Mouse (Mus musculus) CD8-positive naive resting alpha-beta T cell, adult 57 days (primary cell): ENCODE data around the gene Lim2. TPM values are rescaled to one million over a fixed set of nuclear protein-coding genes. Genes with fewer than 3 reads are reported as not detected.

Experiments used
- total RNA-seq: library from RNA; stranded (reverse); gene quantifications from one replicate; pipeline ENCODE4 v1.2.4, GENCODE M21; 2023

Gene Lim2
- total RNA-seq, result not detected

DNA sequence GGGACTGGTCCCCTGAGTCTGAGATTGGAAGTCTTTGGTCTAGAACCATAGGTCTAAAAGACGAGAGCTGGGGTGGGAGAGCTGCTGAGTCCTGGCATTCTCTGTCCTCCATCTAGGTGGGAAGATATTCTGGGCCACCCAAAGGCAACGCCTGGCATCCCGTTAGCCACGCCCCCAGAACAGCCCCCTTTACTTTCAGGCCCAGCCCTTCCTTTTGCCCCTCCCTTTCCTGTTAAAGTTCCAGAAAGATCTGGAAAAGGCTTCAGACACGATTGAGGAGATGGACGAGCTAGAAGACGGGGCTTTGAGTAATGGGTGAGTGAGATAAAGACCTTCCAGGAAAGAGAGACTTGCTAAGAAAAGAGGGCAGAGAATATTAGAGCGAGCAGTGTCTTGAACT is at the start of gene Lim2:
Gene Lim2, plus strand, starts transcription at position 265 of the 400 bp plus-strand sequence.

DNA sequence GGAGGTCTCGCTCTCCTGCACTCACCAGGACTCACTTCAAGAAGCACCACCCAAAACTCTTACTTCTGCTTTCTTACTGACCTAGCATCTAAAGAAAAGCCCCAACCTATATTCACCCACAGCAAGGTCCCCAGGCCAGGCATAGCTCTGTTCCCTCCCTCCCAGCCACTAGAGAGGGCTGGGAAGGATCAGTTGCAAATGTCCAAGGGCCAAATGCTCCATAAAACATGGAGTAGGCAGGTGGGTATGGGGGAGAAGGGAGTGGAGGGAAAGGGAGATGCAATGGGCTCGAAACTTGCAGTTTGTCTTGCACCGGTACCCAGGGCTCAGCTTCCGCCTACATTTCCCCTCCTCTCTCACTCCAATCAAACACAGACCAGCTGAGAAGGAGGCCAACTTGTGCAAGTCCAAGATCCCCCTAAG is 19.3 kb upstream of the Lim2 start, which contains the start of gene Siglecg:
Gene Siglecg, plus strand, starts transcription at position 74 of the 423 bp plus-strand sequence.

GRCm38 (mm10) chr7:43436341-43437255 is 9.1 kb downstream of the Lim2 start, which contains the start of gene Nkg7:
TSS of gene Nkg7 (plus strand) at chr7:43437073.

GRCm38 (mm10) chr7:43440482-43440881 is 13.0 kb downstream of the Lim2 start, which contains the start of gene Cldnd2:
TSS of gene Cldnd2 (plus strand) at chr7:43440782.

GRCm38 (mm10) chr7:43443917-43444293 is 16.4 kb downstream of the Lim2 start, which contains the start of the genes Etfb and Gm45233:
TSS of gene Etfb (plus strand) at chr7:43444083.
TSS of gene Gm45233 (plus strand) at chr7:43444128.

DNA sequence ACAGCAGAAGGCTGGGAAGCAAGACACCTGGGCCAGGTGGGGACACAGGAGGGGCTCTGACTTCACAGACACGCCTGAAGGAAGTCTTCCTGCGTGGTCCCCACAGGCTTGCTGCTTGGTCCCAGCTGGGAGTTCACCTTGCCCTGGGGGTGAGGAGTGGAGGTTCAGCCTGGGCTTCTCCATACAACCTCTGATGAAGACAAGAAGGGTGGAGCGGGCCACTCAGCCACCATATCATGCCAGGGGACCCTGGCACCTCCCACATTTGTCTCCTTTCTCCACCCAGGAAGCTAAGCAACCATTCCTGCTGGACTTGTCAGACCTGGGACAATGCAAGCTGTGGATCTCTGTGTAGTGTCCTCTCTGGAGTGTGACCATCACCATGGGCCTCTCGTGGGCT is 35.4 kb downstream of the Lim2 start, which contains the start of gene Vsig10l:
Gene Vsig10l, plus strand, starts transcription at position 301 of the 400 bp plus-strand sequence.

Other genes starting within 250 kb of the Lim2 start
- 27.4 TPM for gene Zfp715, start 114.4 kb upstream of the Lim2 start, total RNA-seq
- 0.31 TPM for gene Siglecf, start 76.3 kb upstream of the Lim2 start, total RNA-seq
- gene Siglecg, start 19.5 kb upstream of the Lim2 start, total RNA-seq, result 22.1 TPM
- 209 TPM for gene Nkg7, start 9.4 kb downstream of the Lim2 start, total RNA-seq
- gene Cldnd2, start 13.1 kb downstream of the Lim2 start, total RNA-seq, result 2.4 TPM
- gene Etfb, start 16.4 kb downstream of the Lim2 start, total RNA-seq, result 27.5 TPM
- gene Gm45233, start 16.5 kb downstream of the Lim2 start, total RNA-seq, result not detected
- 0.89 TPM for gene Vsig10l, start 35.5 kb downstream of the Lim2 start, total RNA-seq
- gene Iglon5, start 62.4 kb downstream of the Lim2 start, total RNA-seq, result not detected
- not detected for gene 4931406B18Rik, start 78.3 kb downstream of the Lim2 start, total RNA-seq
- gene Cd33, start 116.8 kb downstream of the Lim2 start, total RNA-seq, result 1.0 TPM
- 9.1 TPM for gene Zfp658, start 134.6 kb downstream of the Lim2 start, total RNA-seq
- gene Zfp719, start 151.9 kb downstream of the Lim2 start, total RNA-seq, result 19.5 TPM
- not detected for gene Zfp819, start 179.5 kb downstream of the Lim2 start, total RNA-seq
- not detected for gene Ceacam18, start 207.0 kb downstream of the Lim2 start, total RNA-seq
- gene Siglece, start 232.5 kb downstream of the Lim2 start, total RNA-seq, result 1.5 TPM
- gene Ctu1, start 244.3 kb downstream of the Lim2 start, total RNA-seq, result 8.5 TPM